Mouse (Mus musculus): ENCODE measurements around the gene Gne.

- no peak for TF ChIP-seq CTCF (IDR thresholded peaks at IDR 0.05; ENCODE audit: low read depth, low read length)
- no peak for TF ChIP-seq POLR2A (IDR thresholded peaks at IDR 0.05; ENCODE audit: borderline replicate concordance, low read depth, low read length)
These were observed 43.2 kb downstream of the Gne start for GRCm38 (mm10) chr4:44040802-44041201.
